Mouse (Mus musculus) frontal cortex, postnatal 25 days (tissue): Measurements from ENCODE around the gene Ppp2r5d.

Experiments used
- DNase-seq, 2 experiments: peaks; one replicate each; pipeline ENCODE4 v3.0.0; 2022; ENCODE audit warnings: low spot score in 2 of 2

The Ppp2r5d gene

GRCm38 (mm10) chr17:46645561-46646321 lies 59.2 kb downstream of the Ppp2r5d start, which contains the start of the genes Klc4 and Mrpl2:
TSS of gene Klc4 (minus strand) at chr17:46646022.
TSS of gene Mrpl2 (plus strand) at chr17:46646229.
- peak; percentile 99 to 100 for DNase-seq

- no peak for DNase-seq
Observed at GRCm38 (mm10) chr17:46644916-46645475, 59.9 kb downstream of the Ppp2r5d start.

- no peak for DNase-seq
Observed at GRCm38 (mm10) chr17:46644152-46644805, 60.6 kb downstream of the Ppp2r5d start.

GRCm38 (mm10) chr17:46642060-46642459 lies 62.9 kb downstream of the Ppp2r5d start:
- DNase-seq = no peak

GRCm38 (mm10) chr17:46639929-46640328 lies 65.0 kb downstream of the Ppp2r5d start:
- no peak for DNase-seq

- DNase-seq = peak in 1 of 2 experiments; percentile 55
Observed at GRCm38 (mm10) chr17:46636831-46637523, 67.9 kb downstream of the Ppp2r5d start.
